ENCODE assay signal across 21 mouse cellular contexts in the genomic region with DNA sequence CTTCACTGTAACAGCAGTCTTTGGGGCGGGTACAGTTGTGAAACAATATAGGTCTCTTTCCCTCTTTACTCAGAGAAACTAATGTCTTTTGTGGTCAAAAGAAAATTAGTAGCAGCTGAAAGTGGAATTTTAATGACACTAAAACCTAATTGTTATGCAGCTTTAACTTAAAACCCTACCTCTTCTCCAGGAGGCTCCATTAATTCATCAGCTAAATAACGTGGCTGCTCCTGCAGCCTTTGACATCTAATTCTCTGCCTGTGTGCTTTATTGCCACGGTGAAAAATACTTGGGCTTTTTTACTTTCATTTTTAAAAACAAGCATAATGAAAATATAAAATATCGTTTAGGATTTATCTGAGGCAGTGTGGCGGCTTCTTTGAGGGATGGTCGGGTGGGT. TPM values are rescaled to one million over a fixed set of nuclear protein-coding genes. Genes with fewer than 3 reads are reported as not detected.
DNase-seq lines count a peak whose midpoint lies in the region; ATAC-seq and TF ChIP-seq lines count a peak whose summit lies in the region.
"Had no signal": no experiment of that assay in that cellular context is flagged by ENCODE, and none has a peak within 500 bp of the region (broad histone marks: within the 10 kb centered on the region; RNA-seq: fewer than 3 reads in every experiment).

No protein-coding gene starts in this region.

- H3K4me3 ChIP-seq in embryonic facial prominence, embryonic 13.5 days, result no peak overlapping the region
- H3K4me3 ChIP-seq in embryonic facial prominence, embryonic 10.5 days, result no peak overlapping the region
- H3K4me3 ChIP-seq in hindbrain, embryonic 13.5 days, result no peak overlapping the region
- H3K4me3 ChIP-seq in hindbrain, postnatal 0 days (ENCODE audit: low read length), result no peak overlapping the region
- H3K4me3 ChIP-seq in midbrain, embryonic 16.5 days (ENCODE audit: low read depth, low read length), result no peak overlapping the region
- H3K4me3 ChIP-seq in midbrain, postnatal 0 days (ENCODE audit: low read depth, low read length), result no peak overlapping the region
- no peak overlapping the region for H3K4me3 ChIP-seq in forebrain, postnatal 0 days (ENCODE audit: low read depth, low read length)
- H3K4me3 ChIP-seq: heart, embryonic 15.5 days had no signal

- H3K9ac ChIP-seq in embryonic facial prominence, embryonic 13.5 days, result no peak overlapping the region
- no peak overlapping the region for H3K9ac ChIP-seq in hindbrain, embryonic 13.5 days
- no peak overlapping the region for H3K9ac ChIP-seq in hindbrain, postnatal 0 days (replicated peaks; ENCODE audit: low read length)
- H3K9ac ChIP-seq in midbrain, embryonic 16.5 days (ENCODE audit: low read depth, low read length), result no peak overlapping the region
- H3K9ac ChIP-seq in midbrain, postnatal 0 days (replicated peaks; ENCODE audit: low read length, poor library complexity, severe bottlenecking), result no peak overlapping the region
- H3K9ac ChIP-seq in forebrain, postnatal 0 days, result no peak overlapping the region
- H3K9ac ChIP-seq: heart, embryonic 15.5 days had no signal

- no peaks in the 10 kb centered on the region for H3K36me3 ChIP-seq in embryonic facial prominence, embryonic 13.5 days
- no peaks in the 10 kb centered on the region for H3K36me3 ChIP-seq in embryonic facial prominence, embryonic 10.5 days (replicated peaks)
- H3K36me3 ChIP-seq in hindbrain, embryonic 13.5 days, result no peaks in the 10 kb centered on the region
- no peaks in the 10 kb centered on the region for H3K36me3 ChIP-seq in hindbrain, postnatal 0 days (ENCODE audit: insufficient read depth, low read length)
- no peaks in the 10 kb centered on the region for H3K36me3 ChIP-seq in midbrain, embryonic 16.5 days (ENCODE audit: control insufficient read depth, insufficient read depth, low read length)
- no peaks in the 10 kb centered on the region for H3K36me3 ChIP-seq in midbrain, postnatal 0 days (ENCODE audit: insufficient read depth, low read length)
- H3K36me3 ChIP-seq in forebrain, postnatal 0 days (ENCODE audit: insufficient read depth), result no peaks in the 10 kb centered on the region
- H3K36me3 ChIP-seq: heart, embryonic 15.5 days had no signal

- no peak for DNase-seq in embryonic facial prominence, embryonic 10.5 days (ENCODE audit: low spot score)
- DNase-seq in hindbrain, postnatal 0 days (ENCODE audit: low spot score), result no peak
- no peak for DNase-seq in midbrain, postnatal 0 days (ENCODE audit: low spot score)
- DNase-seq in forebrain, postnatal 0 days, result no peak
- DNase-seq: adrenal gland, postnatal 14 days; B cell, adult 2 months; cerebellum, adult 18-20 months; cerebellum, adult 9-11 months; cerebellum, postnatal 36 days; heart, adult 18-20 months; heart, postnatal 14 days; kidney, adult 2 months had no signal

- ATAC-seq in embryonic facial prominence, embryonic 13.5 days (ENCODE audit: insufficient number of reproducible peaks, insufficient read depth, low FRiP score, low TSS enrichment, low read depth), result no peak
- no peak for ATAC-seq in hindbrain, embryonic 13.5 days (ENCODE audit: low FRiP score)
- ATAC-seq in hindbrain, postnatal 0 days, result no peak
- no peak for ATAC-seq in midbrain, embryonic 16.5 days
- no peak for ATAC-seq in midbrain, postnatal 0 days (ENCODE audit: low FRiP score)
- ATAC-seq in forebrain, postnatal 0 days, result peak; percentile 54; the same call in 1 of the 2 replicates
- no peak for ATAC-seq in activated CD4-positive, CD25-positive, alpha-beta regulatory T cell, adult 4 months
- ATAC-seq: CD4-positive, CD25-positive, alpha-beta regulatory T cell, adult 4 months; intestine, embryonic 16.5 days had no signal

- H3K27ac ChIP-seq in embryonic facial prominence, embryonic 13.5 days, result no peak overlapping the region
- H3K27ac ChIP-seq in embryonic facial prominence, embryonic 10.5 days (replicated peaks), result no peak overlapping the region
- H3K27ac ChIP-seq in hindbrain, embryonic 13.5 days, result peak overlapping the region; percentile 55; the same call in 1 of the 2 replicates
- H3K27ac ChIP-seq in hindbrain, postnatal 0 days, result no peak overlapping the region
- peak overlapping the region; percentile 5; the same call in 1 of the 2 replicates for H3K27ac ChIP-seq in midbrain, embryonic 16.5 days (ENCODE audit: low read length)
- H3K27ac ChIP-seq in midbrain, postnatal 0 days (ENCODE audit: low read depth, low read length), result no peak overlapping the region
- peak overlapping the region; percentile 41; the same call in 1 of the 2 replicates for H3K27ac ChIP-seq in forebrain, postnatal 0 days (ENCODE audit: low read depth, low read length)
- H3K27ac ChIP-seq: heart, embryonic 15.5 days had no signal

- WGBS in embryonic facial prominence, embryonic 13.5 days, result 45% methylated on average over 6 of the region's 6 CpGs
- 78% methylated on average over 6 of the region's 6 CpGs for WGBS in embryonic facial prominence, embryonic 10.5 days
- 69% methylated on average over 6 of the region's 6 CpGs for WGBS in hindbrain, embryonic 13.5 days
- 69% methylated on average over 6 of the region's 6 CpGs for WGBS in hindbrain, postnatal 0 days
- 63% methylated on average over 6 of the region's 6 CpGs for WGBS in midbrain, embryonic 16.5 days
- WGBS in midbrain, postnatal 0 days, result 58% methylated on average over 6 of the region's 6 CpGs
- WGBS in forebrain, postnatal 0 days, result 47% methylated on average over 6 of the region's 6 CpGs

- peaks cover 4% of the 10 kb centered on the region for H3K4me1 ChIP-seq in embryonic facial prominence, embryonic 13.5 days
- H3K4me1 ChIP-seq in embryonic facial prominence, embryonic 10.5 days, result no peaks in the 10 kb centered on the region
- peaks cover 5% of the 10 kb centered on the region; the same call in 1 of the 2 replicates for H3K4me1 ChIP-seq in hindbrain, embryonic 13.5 days (replicated peaks)
- H3K4me1 ChIP-seq in hindbrain, postnatal 0 days (ENCODE audit: insufficient read depth, low read length), result no peaks in the 10 kb centered on the region
- no peaks in the 10 kb centered on the region for H3K4me1 ChIP-seq in midbrain, embryonic 16.5 days (ENCODE audit: control insufficient read depth, insufficient read depth, low read length)
- H3K4me1 ChIP-seq in midbrain, postnatal 0 days (ENCODE audit: insufficient read depth, low read length), result no peaks in the 10 kb centered on the region
- H3K4me1 ChIP-seq in forebrain, postnatal 0 days (ENCODE audit: insufficient read depth), result no peaks in the 10 kb centered on the region
- H3K4me1 ChIP-seq: heart, embryonic 15.5 days had no signal

- peak overlapping the region; percentile 21 for H3K4me2 ChIP-seq in embryonic facial prominence, embryonic 13.5 days
- H3K4me2 ChIP-seq in hindbrain, embryonic 13.5 days, result no peak overlapping the region
- no peak overlapping the region for H3K4me2 ChIP-seq in hindbrain, postnatal 0 days (ENCODE audit: low read depth, low read length)
- H3K4me2 ChIP-seq in midbrain, embryonic 16.5 days (ENCODE audit: low read length), result no peak overlapping the region
- H3K4me2 ChIP-seq in midbrain, postnatal 0 days (ENCODE audit: low read depth, low read length, poor library complexity, severe bottlenecking), result no peak overlapping the region
- H3K4me2 ChIP-seq in forebrain, postnatal 0 days (ENCODE audit: low read depth), result no peak overlapping the region; the same call in 1 of the 2 replicates
- H3K4me2 ChIP-seq: heart, embryonic 11.5 days; heart, embryonic 15.5 days had no signal

- no peaks in the 10 kb centered on the region for H3K27me3 ChIP-seq in embryonic facial prominence, embryonic 13.5 days
- H3K27me3 ChIP-seq in embryonic facial prominence, embryonic 10.5 days (replicated peaks; ENCODE audit: low read depth, poor library complexity, severe bottlenecking), result no peaks in the 10 kb centered on the region
- H3K27me3 ChIP-seq in hindbrain, embryonic 13.5 days, result no peaks in the 10 kb centered on the region
- H3K27me3 ChIP-seq in hindbrain, postnatal 0 days (ENCODE audit: insufficient read depth, low read length), result no peaks in the 10 kb centered on the region
- H3K27me3 ChIP-seq in midbrain, embryonic 16.5 days (ENCODE audit: control insufficient read depth, insufficient read depth, low read depth, low read length), result no peaks in the 10 kb centered on the region
- H3K27me3 ChIP-seq in midbrain, postnatal 0 days (ENCODE audit: insufficient read depth, low read length), result no peaks in the 10 kb centered on the region
- H3K27me3 ChIP-seq in forebrain, postnatal 0 days (ENCODE audit: insufficient read depth, low read length), result no peaks in the 10 kb centered on the region
- H3K27me3 ChIP-seq: heart, embryonic 15.5 days had no signal

- H3K9me3 ChIP-seq in embryonic facial prominence, embryonic 13.5 days, result no peaks in the 10 kb centered on the region
- H3K9me3 ChIP-seq in embryonic facial prominence, embryonic 10.5 days, result no peaks in the 10 kb centered on the region
- H3K9me3 ChIP-seq in hindbrain, embryonic 13.5 days, result no peaks in the 10 kb centered on the region
- no peaks in the 10 kb centered on the region for H3K9me3 ChIP-seq in hindbrain, postnatal 0 days (ENCODE audit: low read length)
- H3K9me3 ChIP-seq in midbrain, embryonic 16.5 days (replicated peaks; ENCODE audit: control insufficient read depth, low read length, poor library complexity, severe bottlenecking), result no peaks in the 10 kb centered on the region
- no peaks in the 10 kb centered on the region for H3K9me3 ChIP-seq in midbrain, postnatal 0 days (ENCODE audit: low read length)
- no peaks in the 10 kb centered on the region for H3K9me3 ChIP-seq in forebrain, postnatal 0 days (ENCODE audit: low read length)
- H3K9me3 ChIP-seq: heart, embryonic 15.5 days had no signal

- TF ChIP-seq CTCF in hindbrain, postnatal 0 days (IDR thresholded peaks at IDR 0.05; ENCODE audit: low read depth), result no peak
- no peak for TF ChIP-seq CTCF in midbrain, postnatal 0 days (IDR thresholded peaks at IDR 0.05)
- TF ChIP-seq CTCF in forebrain, postnatal 0 days (IDR thresholded peaks at IDR 0.05; ENCODE audit: low read depth), result no peak

RNA-seq across cellular contexts. Expression of gene Lrguk, which starts 15.8 kb away (rescaled TPM):
- 0.34 and 0.45 TPM in 2 replicates for polyA plus RNA-seq in embryonic facial prominence, embryonic 13.5 days (2015; fragmentation: Nextera tagmentation; extraction: Ambion mirVana)
- 0.89 and 1.1 TPM in 2 replicates for polyA plus RNA-seq in embryonic facial prominence, embryonic 10.5 days (2016; fragmentation: Nextera tagmentation; extraction: Ambion mirVana)
- polyA plus RNA-seq in hindbrain, embryonic 13.5 days (2015; fragmentation: Nextera tagmentation; extraction: Ambion mirVana), result 0.98 and 1.2 TPM in 2 replicates
- total RNA-seq in hindbrain, postnatal 0 days (2014; rRNA removed), result 0.99 and 2.1 TPM in 2 replicates
- polyA plus RNA-seq in hindbrain, postnatal 0 days (2015; fragmentation: Nextera tagmentation; extraction: Ambion mirVana), result 1.2 and 1.4 TPM in 2 replicates
- 0.50 and 1.1 TPM in 2 replicates for polyA plus RNA-seq in midbrain, embryonic 16.5 days (2015; fragmentation: Nextera tagmentation; extraction: Ambion mirVana)
- 1.6 and 1.9 TPM in 2 replicates for total RNA-seq in midbrain, postnatal 0 days (2014; rRNA removed)
- polyA plus RNA-seq in midbrain, postnatal 0 days (2015; fragmentation: Nextera tagmentation; extraction: Ambion mirVana), result 1.0 TPM in 2 replicates
- total RNA-seq in forebrain, postnatal 0 days (2014; rRNA removed), result 1.8 and 2.8 TPM in 2 replicates
- polyA plus RNA-seq in forebrain, postnatal 0 days (2015; fragmentation: Nextera tagmentation; extraction: Ambion mirVana), result 0.86 and 1.7 TPM in 2 replicates
- polyA plus RNA-seq in activated CD4-positive, CD25-positive, alpha-beta regulatory T cell, adult 4 months (2017; shearing (Covaris generic)), result not detected
- total RNA-seq: gastrocnemius, adult 8-10 months had no signal
- polyA plus RNA-seq: CD4-positive, CD25-positive, alpha-beta regulatory T cell, adult 4 months had no signal

Comparison
In these comparisons a context has a peak if more than half of its experiments do, and no peak if none do; other contexts are left out.
1. H3K27ac ChIP-seq: peak in hindbrain, embryonic 13.5 days (single experiment), midbrain, embryonic 16.5 days (single experiment) and forebrain, postnatal 0 days (single experiment); none in embryonic facial prominence, embryonic 13.5 days (single experiment), embryonic facial prominence, embryonic 10.5 days (single experiment), hindbrain, postnatal 0 days (single experiment) and midbrain, postnatal 0 days (single experiment).